Mouse (Mus musculus) intestine, postnatal 0 days (tissue): ENCODE measurements around the gene Defb28. TPM values are rescaled to one million over a fixed set of nuclear protein-coding genes. Genes with fewer than 3 reads are reported as not detected.
A peak's percentile ranks its signal among the peaks of the same experiment; 100 is the strongest.

ENCODE experiments used
- ATAC-seq: fragments of 200-750 bp; cut with Nextera tagmentation; 2 replicates; pipeline ENCODE4 v1.8.0; 2017; ENCODE audit warnings: mild to moderate bottlenecking, moderate TSS enrichment, moderate library complexity
- H3K27ac ChIP-seq: fragments of 300-500 bp; sonication (generic); 2 replicates; pipeline ENCODE4 v1.5.1; 2014; ENCODE audit warnings: mild to moderate bottlenecking, low read depth, low read length, moderate library complexity
- H3K27me3 ChIP-seq: fragments of 300-500 bp; sonication (generic); replicated peaks from 2 replicates; pipeline ENCODE4 v1.6.1; 2014; ENCODE audit warnings: low read length, mixed read lengths; ENCODE audit not compliant: control insufficient read depth, insufficient read depth
- H3K36me3 ChIP-seq: fragments of 300-500 bp; sonication (generic); 2 replicates; pipeline ENCODE4 v1.6.1; 2014; ENCODE audit warnings: mild to moderate bottlenecking, moderate library complexity; ENCODE audit not compliant: control insufficient read depth, insufficient read depth
- H3K4me1 ChIP-seq: fragments of 300-500 bp; sonication (generic); replicated peaks from 2 replicates; pipeline ENCODE4 v1.6.1; 2014; ENCODE audit warnings: antibody characterized with exemption, low read length, mixed read lengths; ENCODE audit not compliant: control insufficient read depth, insufficient read depth
- H3K4me2 ChIP-seq: fragments of 300-500 bp; sonication (generic); replicated peaks from 2 replicates; pipeline ENCODE4 v1.6.1; 2014; ENCODE audit warnings: low read depth, mild to moderate bottlenecking, moderate library complexity
- H3K4me3 ChIP-seq: fragments of 300-500 bp; sonication (generic); 2 replicates; pipeline ENCODE4 v1.5.1; 2014; ENCODE audit warnings: low read depth, low read length
- H3K9ac ChIP-seq: fragments of 300-500 bp; sonication (generic); 2 replicates; pipeline ENCODE4 v1.6.1; 2014; ENCODE audit warnings: mild to moderate bottlenecking, low read depth, low read length
- H3K9me3 ChIP-seq: fragments of 300-500 bp; sonication (generic); 2 replicates; pipeline ENCODE4 v1.6.1; 2016; ENCODE audit warnings: mixed run types; ENCODE audit not compliant: control insufficient read depth
- CTCF ChIP-seq: sonication (generic); IDR thresholded peaks from 2 replicates; pipeline ENCODE4 v1.5.1; 2016; ENCODE audit warnings: low read depth, mild to moderate bottlenecking, control low read depth, antibody characterized with exemption, moderate library complexity
- WGBS: fragments of 180-500 bp; shearing (Covaris S2); extraction: QIAGEN DNeasy Blood & Tissue Kit; methylation state at CpG from one replicate; pipeline ENCODE4 v1.1.7; 2014; 5-methylcytosine and 5-hydroxymethylcytosine counted together
- polyA plus RNA-seq: library from polyadenylated mRNA; unstranded; fragments of >200 nt; fragmentation: Nextera tagmentation; extraction: Ambion mirVana; gene quantifications from 2 replicates; pipeline ENCODE4 v1.2.1, GENCODE M21; 2015

The Defb28 gene
- not detected in 2 replicates for polyA plus RNA-seq

- Histone ChIP-seq H3K9ac (no peak within 1 kb of the TSS), H3K4me1 (no peaks in the 10 kb centered on the region), H3K4me2 (no peak within 1 kb of the TSS), H3K27me3 (no peaks in the 10 kb centered on the region), H3K27ac (no peak within 1 kb of the TSS), H3K4me3 (no peak within 1 kb of the TSS), H3K36me3 (no peaks in the 10 kb centered on the region), H3K9me3 (no peaks in the 10 kb centered on the region)
- ATAC-seq: no peak
- TF ChIP-seq CTCF: 0 out of 2 replicates have a peak, but pooled peaks have one; percentile 18
- 71% methylated on average over 4 of the region's 4 CpGs for WGBS
Measured at GRCm38 (mm10) chr2:152517981-152518380, at the start of gene Defb28. Gene Defb28, plus strand, starts transcription at chr2:152518255.

- Histone ChIP-seq H3K4me1 (no peaks in the 10 kb centered on the region), H3K9me3 (no peaks in the 10 kb centered on the region), H3K27me3 (no peaks in the 10 kb centered on the region), H3K36me3 (no peaks in the 10 kb centered on the region), H3K4me2 (no peak overlapping the region), H3K27ac (no peak overlapping the region), H3K4me3 (no peak overlapping the region), H3K9ac (no peak overlapping the region)
- WGBS: 26% methylated on average over 7 of the region's 7 CpGs
- TF ChIP-seq CTCF: peak; percentile 82
- no peak for ATAC-seq
Measured at GRCm38 (mm10) chr2:152470973-152471372, 47.1 kb upstream of the Defb28 start.

GRCm38 (mm10) chr2:152472434-152472833, 45.6 kb upstream of the Defb28 start:
- no peaks in the 10 kb centered on the region for H3K9me3 ChIP-seq
- no peak overlapping the region for H3K4me2 ChIP-seq
- TF ChIP-seq CTCF: peak; percentile 59
- no peak overlapping the region for H3K9ac ChIP-seq
- H3K27ac ChIP-seq: no peak overlapping the region
- no peak for ATAC-seq
- WGBS: 19% methylated on average over 3 of the region's 3 CpGs
- no peaks in the 10 kb centered on the region for H3K4me1 ChIP-seq
- H3K36me3 ChIP-seq: no peaks in the 10 kb centered on the region
- no peak overlapping the region for H3K4me3 ChIP-seq
- H3K27me3 ChIP-seq: no peaks in the 10 kb centered on the region

- no peak for ATAC-seq
Measured at GRCm38 (mm10) chr2:152476763-152477162, 41.3 kb upstream of the Defb28 start, which contains the start of gene Defb20. Gene Defb20, plus strand, starts transcription at chr2:152477063.

GRCm38 (mm10) chr2:152480881-152481280, 37.2 kb upstream of the Defb28 start:
- Histone ChIP-seq H3K27ac (no peak overlapping the region), H3K36me3 (no peaks in the 10 kb centered on the region), H3K4me2 (no peak overlapping the region), H3K9ac (no peak overlapping the region), H3K9me3 (no peaks in the 10 kb centered on the region), H3K4me3 (no peak overlapping the region), H3K27me3 (no peaks in the 10 kb centered on the region), H3K4me1 (no peaks in the 10 kb centered on the region)
- WGBS: 85% methylated on average over 3 of the region's 3 CpGs
- ATAC-seq: no peak
- TF ChIP-seq CTCF: no peak

More at GRCm38 (mm10) chr2:152476763-152477162, 41.3 kb upstream of the Defb28 start, which contains the start of gene Defb20:
- Histone ChIP-seq H3K4me1 (no peaks in the 10 kb centered on the region), H3K27me3 (no peaks in the 10 kb centered on the region), H3K9me3 (no peaks in the 10 kb centered on the region), H3K36me3 (no peaks in the 10 kb centered on the region), H3K9ac (no peak within 1 kb of the TSS), H3K4me3 (no peak within 1 kb of the TSS), H3K4me2 (no peak within 1 kb of the TSS), H3K27ac (no peak within 1 kb of the TSS)
- WGBS: 52% methylated on average over 2 of the region's 2 CpGs
- no peak for TF ChIP-seq CTCF

- Histone ChIP-seq H3K27ac (no peak overlapping the region), H3K4me2 (no peak overlapping the region), H3K4me3 (no peak overlapping the region), H3K27me3 (no peaks in the 10 kb centered on the region), H3K9me3 (no peaks in the 10 kb centered on the region), H3K36me3 (no peaks in the 10 kb centered on the region), H3K4me1 (no peaks in the 10 kb centered on the region), H3K9ac (no peak overlapping the region)
- WGBS: 90% methylated on average over 7 of the region's 7 CpGs
- no peak for TF ChIP-seq CTCF
- ATAC-seq: no peak
Measured at GRCm38 (mm10) chr2:152481726-152482125, 36.3 kb upstream of the Defb28 start.

GRCm38 (mm10) chr2:152487024-152487423, 31.0 kb upstream of the Defb28 start:
- WGBS: 73% methylated on average over 2 of the region's 2 CpGs
- ATAC-seq: no peak

More at GRCm38 (mm10) chr2:152487024-152487423, 31.0 kb upstream of the Defb28 start:
- Histone ChIP-seq H3K4me2 (no peak overlapping the region), H3K9me3 (0 out of 2 replicates have a peak, but pooled peaks cover 3% of the 10 kb centered on the region), H3K9ac (no peak overlapping the region), H3K27ac (no peak overlapping the region), H3K4me3 (no peak overlapping the region), H3K4me1 (no peaks in the 10 kb centered on the region), H3K27me3 (no peaks in the 10 kb centered on the region), H3K36me3 (no peaks in the 10 kb centered on the region)
- TF ChIP-seq CTCF: peak; percentile 49
